Mouse (Mus musculus) heart, postnatal 10 days (tissue): ENCODE measurements around the gene Med26. TPM values are rescaled to one million over a fixed set of nuclear protein-coding genes. Genes with fewer than 3 reads are reported as not detected.

Source experiments
- DNase-seq, 2 experiments: peaks; one replicate each; pipeline ENCODE4 v3.0.0; 2021
- intact Hi-C: fragments of 180-260 bp; cut with DNase I; formaldehyde crosslinking; loops from one replicate; pipeline ENCODE4 v1.15.1; 2025
- total RNA-seq, 2 experiments: library from RNA; stranded (reverse); gene quantifications; 2 replicates each; pipeline ENCODE4 v1.2.3; 2021

The Med26 gene
- total RNA-seq, 2 experiments from 2014 or later, result 9.3 to 9.9 TPM

DNA sequence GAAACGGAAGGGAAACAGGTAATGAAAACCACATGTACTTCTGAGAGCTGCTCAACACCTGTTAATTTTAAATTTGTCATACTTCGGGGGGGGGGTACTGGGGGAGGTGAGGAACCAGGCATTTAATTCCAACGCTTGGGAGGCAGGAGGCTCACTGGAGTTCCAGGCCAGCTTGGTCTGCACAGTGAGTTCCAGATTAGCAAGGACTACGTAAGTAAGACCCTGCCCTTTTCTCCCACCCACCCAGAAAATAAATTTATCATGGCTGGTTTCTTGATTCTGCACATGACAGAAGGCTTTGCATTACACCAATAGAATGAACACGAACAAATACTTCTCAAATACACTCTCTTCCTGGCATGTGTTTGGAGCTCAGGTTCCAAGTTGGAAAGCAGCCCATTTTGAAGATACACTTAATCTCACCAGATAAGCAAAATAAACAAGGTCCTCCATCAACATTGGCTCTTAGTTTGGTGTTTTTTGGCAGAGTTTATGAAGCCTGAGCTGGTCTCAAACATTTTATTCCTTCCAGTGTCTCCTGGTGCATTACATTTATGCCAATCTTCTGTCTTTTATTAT is 1.3 kb upstream of the Med26 start:
- intact Hi-C loops, result loop anchor here (5.0 kb wide), 1 partner anchor 127 kb away; the partner anchor contains the start of gene Eps15l1
- peak; percentile 35 to 49 for DNase-seq

DNA sequence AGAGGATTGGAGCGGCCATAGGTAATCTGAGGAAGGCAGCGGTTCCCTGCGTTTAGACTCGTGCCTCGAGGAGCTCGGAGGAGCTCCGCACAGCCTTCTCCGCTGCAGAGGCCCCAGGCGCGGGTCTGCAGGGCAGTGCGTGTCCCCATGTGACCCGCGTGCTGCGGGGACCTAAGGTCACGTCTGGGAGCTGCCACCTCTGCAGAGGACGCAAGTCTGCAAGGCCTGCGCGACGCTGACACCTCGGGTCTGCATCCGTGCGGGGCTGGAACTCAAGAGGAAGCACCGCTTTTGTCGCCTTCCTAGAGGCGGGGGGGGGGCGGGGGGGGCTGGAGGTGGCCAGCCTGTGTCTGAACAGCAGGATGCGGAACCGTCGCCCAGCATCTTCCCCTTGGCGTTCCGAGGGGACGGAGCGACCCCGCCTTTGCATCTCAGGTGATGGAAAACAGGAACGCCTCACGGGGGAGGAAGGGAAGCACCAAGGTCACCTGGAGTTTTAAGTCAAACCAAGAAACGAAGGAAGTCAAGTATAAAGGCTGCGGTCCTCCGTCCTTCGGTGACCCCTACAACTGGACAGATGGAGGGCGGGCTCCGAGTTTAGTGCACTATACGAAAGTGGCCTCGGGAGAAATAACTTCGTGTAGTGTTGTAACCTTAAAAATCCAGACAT is 709 bp upstream of the Med26 start:
- intact Hi-C loops, result loop anchor here (1.0 to 5.0 kb wide), 2 partner anchors 56 to 126 kb away; partner anchors contain the start of genes Eps15l1 and Slc35e1
- no peak for DNase-seq

DNA sequence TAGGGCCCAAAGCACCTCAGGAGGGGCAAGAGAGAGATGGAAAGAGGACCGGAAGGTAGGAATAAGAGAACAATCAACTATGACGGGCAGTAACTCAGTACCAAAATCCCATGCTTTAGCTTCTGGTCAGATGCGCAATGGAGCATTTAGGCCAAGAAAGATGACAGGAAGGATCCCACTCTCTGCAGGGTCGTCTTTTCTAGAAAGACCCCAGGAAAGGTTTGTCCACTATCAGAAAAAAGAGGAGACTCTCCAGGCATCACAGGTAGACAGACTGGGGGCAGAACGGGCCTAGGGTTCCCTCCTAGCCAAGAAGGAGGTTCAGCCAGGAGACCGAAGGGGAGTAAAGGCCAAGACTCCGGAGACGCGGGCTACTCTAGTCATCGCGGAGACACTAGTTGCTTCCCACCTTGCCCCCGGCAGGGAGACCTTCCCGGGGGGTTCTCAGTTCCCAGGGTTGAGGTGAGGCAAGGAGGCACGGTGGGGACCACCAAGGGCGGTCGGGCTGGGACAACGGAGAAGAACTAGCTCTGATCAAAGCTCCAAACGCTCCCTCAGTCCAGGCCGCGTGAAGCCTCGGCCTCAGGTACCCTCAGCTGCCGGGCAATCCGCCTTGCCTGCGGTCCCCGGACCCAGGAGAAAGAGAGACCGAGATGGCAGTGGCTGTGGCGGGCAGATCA is 808 bp downstream of the Med26 start:
- DNase-seq, result peak; percentile 29 to 48
- intact Hi-C loops, result loop anchor here (5.0 kb wide), 1 partner anchor 125 kb away; the partner anchor contains the start of gene Eps15l1

DNA sequence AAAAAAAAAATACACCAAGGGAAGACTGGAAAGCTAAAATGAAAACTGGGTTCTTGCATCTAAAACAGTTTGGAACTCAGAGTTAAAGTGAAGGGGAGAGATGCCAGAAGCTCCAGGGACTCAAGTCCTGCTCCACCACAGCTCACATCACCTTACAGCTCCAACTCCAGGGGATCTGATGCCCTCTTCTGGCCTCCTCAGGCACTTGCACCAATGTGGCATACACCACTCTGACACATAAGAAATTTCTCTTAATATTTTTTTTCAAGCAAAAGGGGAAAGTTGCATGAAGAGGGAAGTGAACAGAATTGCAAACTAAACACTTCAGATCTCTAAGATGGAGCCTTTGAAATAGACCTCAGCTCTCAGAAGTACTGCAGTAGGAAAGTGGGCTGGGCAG is 8.8 kb downstream of the Med26 start:
- DNase-seq, result peak in 1 of 2 experiments; percentile 13
- intact Hi-C loops, result no loop called here

DNA sequence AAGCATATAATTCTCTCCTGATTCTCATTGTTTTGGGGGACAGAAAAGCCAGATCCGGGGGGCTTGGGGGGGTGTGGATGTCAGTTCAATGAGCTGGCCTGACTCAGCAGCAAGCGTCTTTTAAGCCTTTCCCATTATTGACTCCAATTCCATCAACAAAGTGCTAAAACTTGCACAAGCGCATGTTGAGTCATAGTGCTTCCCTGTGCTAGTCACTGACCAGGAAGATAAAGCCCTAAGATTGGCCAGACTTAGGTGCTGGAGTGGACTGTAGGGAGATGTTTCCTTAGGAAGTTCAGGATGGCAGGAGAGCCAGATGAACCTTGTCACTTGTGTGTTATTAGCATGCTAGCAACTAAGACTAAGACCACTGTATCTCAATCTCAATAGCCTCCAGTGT is 13.2 kb downstream of the Med26 start:
- no peak for DNase-seq
- intact Hi-C loops, result no loop called here

DNA sequence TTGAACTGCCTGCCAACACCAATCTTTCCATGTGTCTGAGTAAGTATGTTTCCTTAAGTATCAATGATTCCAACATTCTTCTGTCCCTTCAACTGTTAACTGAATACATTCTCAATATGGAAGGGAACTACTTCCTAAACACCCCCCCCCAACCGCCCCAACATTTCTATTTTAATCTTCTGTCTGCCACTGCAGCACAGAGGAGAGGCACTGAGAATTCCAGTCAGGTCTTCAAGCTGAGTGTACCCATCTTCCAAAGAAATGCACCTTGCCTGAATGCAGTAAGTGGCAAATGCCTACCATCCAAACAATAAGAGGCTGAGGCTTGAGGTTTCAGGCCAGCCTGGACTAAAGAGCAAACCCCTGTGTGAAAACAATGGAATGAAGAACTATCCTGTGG is 16.0 kb downstream of the Med26 start:
- intact Hi-C loops, result no loop called here
- no peak for DNase-seq

DNA sequence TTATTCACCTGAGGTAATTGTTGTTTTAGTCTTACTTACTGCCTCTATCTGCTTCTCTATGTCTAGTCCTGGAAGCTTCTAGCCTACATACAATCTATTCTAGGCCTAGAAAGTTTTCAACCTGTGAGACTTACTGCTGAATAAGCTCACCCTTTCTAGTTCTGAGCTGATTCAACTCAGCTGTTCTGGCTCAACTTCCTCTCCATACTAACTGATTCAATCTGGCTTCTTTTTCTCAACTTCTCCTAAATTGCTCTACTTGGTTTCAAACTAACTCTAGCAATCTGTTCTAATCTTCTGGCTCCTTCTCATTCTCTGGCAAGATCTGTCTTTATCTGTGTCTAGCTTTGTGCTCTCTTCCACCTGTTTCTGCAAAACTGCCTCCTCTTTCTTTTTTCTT is 26.2 kb downstream of the Med26 start:
- intact Hi-C loops, result no loop called here

DNA sequence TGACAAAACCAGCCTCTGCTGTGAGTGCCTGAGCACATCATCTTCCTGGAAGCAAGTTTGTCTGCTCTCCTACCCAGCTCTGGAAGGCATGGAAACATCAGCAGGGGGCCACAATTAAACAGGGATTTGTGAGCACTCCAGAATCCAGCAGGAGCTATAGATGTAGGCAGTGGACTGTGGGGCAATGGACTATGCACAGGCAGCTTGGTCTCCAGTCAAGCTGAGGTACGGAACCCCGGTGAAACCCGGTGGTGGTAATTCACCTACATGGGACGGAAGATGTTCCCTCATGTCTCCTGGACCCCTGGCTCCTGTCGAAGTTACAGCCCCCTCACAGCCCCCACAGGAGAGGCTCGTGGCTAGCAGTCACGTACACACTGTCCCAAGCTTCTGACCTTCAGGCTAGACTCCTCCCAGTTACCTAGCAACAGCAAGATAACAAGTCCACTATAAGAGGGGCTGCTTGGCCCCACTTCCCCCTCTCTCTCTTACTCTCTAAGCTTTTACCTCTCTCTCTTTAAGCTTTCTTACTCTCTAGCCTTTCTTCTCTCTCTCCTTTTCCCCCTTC is 30.6 kb downstream of the Med26 start:
- intact Hi-C loops, result no loop called here

More for the DNA sequence above, 26.2 kb downstream of the Med26 start:
- DNase-seq, result no peak

DNA sequence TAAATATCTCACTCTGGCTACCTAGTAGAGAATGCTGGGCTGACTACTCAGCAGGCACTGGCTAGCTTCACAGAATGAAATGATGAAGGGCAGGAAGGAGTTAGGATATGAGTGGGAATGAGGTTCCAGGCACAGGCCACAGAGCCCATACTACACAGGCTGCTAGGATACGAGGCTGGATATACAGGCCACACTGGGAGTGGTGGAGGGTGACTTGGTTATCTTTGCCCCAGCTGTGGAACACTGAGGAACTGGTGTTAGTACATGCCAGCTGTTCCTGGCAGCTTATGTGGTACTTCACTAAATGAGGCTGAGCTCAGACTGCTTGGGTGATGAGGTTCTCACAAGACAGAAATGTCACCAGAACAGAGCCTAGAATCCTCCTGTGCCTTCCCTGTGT is 34.9 kb downstream of the Med26 start:
- no peak for DNase-seq
- intact Hi-C loops, result no loop called here

More for the DNA sequence above, 30.6 kb downstream of the Med26 start:
- DNase-seq, result no peak

DNA sequence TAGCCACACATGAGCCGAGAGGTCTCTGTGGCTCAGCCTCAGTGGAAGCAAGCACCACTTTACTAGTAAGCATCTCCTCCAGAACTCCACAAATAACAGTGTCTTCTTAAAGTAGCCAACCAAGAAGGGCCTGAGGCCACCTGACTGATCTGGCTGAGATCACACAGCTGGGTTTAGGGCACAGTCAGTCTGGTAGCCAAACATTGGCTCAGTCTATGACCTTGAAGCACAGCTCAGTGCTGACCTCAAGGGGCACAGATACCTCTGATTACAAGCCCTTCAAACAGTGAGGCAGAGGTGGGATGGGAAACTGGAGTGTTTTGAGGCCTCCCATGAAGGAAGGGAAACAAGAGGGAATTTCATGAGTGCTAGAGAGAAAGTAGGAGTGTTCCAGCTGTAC is 35.4 kb downstream of the Med26 start:
- DNase-seq, result no peak
- intact Hi-C loops, result no loop called here

DNA sequence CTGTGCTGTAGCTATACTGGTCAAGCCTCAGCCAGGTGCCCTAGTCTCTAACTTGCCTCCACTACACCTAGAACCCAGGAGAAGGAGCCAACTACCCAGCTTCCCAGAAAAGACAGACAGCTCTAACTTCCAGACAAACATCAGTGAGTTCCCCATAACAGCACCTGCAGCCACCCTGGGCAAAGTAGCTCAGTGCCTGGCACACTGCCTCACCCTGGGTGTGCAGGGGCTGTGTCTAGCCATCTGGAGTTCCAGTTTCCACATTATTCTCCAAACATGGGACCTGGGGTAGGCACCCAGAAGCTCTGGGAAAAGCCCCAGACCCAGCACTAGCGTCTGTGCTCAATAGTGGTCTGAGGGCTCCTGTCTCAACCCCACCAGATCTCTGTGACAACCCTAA is 40.6 kb downstream of the Med26 start:
- no peak for DNase-seq
- intact Hi-C loops, result no loop called here

DNA sequence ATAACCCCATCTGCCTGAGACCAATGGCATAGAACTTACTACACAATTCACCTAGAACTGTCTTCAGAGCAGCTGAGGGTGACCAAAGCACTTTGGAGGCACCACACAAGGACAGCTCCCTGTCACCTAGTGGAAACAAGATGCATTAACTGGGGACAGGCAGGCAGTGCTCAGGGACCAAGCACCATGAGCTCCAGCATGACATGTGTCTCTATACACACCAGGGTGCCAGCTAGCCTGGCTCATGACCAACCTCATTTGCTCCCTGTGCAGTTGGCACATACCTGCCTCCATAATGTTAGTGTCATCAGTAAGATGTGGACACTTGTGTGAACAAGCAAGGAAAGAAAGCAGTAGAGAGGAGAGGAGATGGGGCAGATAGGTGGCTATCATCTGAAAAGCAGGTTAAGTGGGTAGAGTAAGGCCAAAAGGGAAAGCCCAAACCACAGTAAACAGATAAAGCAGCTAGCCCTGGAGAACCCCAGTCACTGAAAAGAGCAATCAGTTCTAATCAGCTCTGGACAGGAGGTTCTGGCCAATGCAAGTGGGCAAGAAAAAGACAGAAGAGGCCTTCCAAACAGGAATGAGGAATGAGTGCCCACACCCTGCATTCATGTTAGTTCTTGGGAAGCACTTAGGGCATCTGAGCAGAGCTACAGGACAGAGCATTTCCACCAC is 43.3 kb downstream of the Med26 start:
- intact Hi-C loops, result no loop called here
- DNase-seq, result peak in 1 of 2 experiments; percentile 37

DNA sequence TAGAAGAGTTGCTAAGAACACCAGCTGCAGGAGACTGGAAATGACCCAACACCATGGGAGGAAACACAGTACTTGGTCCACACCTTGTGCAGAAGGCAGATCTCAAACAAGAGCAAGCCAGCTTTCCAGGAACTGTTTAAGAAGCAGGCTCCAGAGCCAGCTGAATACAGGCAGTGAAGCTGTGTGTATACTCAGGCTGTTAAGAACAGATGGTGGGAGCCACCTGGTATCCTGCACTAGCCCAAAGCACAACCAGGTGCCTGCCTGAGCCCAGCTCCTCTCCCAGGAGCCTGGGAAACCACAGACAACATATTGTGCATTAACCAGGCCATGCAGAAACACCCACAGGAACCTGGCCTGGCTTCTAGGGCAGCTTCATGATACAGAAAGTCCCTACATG is 43.9 kb downstream of the Med26 start:
- intact Hi-C loops, result no loop called here
- DNase-seq, result no peak

DNA sequence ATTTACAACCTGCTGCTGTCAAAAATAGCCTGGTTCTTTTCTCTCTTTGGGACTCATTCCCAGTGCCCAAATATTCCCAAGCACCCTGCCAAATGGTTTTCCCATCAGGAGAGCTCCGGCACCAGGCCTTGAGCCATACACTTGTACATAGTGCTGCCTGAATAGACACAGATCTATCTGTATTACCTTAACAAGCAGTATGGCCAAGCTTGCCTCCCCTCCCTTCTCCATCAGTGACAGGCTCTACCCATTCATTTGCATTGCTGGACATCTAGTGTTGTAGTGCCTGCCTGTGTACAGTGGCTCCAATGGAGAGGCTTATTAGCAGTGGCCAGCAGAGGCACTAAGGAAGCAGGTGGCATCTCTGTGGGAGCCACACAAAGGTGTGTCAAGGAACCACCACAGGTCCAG is 47.5 kb downstream of the Med26 start:
- DNase-seq, result peak; percentile 51 to 75
- intact Hi-C loops, result no loop called here

DNA sequence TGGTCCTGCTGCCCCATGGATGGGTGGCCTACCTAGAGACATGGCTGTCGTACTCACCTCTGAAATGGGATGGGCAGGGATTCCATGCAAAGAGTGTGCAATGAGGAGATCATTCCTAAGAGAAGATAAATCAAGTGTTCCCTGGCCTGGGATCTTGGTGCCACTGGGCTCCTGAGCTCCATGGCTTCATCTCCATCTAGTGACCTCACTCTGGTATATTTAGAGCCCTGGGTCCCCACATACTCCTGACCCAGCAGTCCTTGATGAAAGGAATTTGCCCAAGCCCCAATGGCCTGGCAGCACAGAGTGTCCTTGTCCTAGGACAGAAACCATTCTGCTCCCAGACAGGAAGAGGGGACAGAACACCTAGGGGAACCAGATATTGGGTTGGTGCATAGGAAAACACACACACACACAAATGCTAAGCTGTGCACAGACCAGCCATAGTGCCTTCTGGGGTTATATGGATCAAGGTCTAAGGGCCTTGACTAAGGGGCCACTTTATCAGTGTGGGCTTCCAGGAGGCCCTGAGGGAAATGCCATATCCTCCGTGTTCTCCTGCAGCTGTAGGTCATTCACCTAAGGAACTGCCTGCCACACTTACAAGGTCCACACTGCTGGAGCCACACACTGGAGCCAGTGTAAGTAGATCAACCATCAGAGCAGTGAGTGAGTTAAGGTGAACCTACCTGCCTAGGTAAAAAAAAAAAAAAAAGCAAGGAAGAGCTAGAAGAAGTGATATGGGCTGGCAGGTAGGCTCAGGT is 48.4 kb downstream of the Med26 start:
- intact Hi-C loops, result no loop called here
- DNase-seq, result peak; percentile 76 to 85

DNA sequence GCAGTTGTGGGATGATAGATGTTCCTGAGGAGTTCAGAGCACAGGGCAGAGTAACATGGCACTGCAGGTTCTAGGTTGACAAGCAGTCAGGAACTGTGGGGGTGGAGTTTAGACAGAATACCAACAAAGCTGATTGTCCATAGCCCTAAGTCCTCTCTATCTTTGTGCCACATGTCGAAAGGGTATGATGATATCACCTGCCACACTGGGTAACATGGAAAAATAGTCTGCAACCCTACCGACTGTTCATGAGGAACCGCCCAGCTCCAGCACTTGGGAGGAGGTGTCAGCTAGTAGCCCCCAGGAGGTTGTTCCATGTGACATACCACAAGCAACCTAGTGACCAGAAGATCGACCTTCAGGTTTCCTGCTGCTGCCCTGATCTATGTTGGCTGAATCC is 49.5 kb downstream of the Med26 start:
- DNase-seq, result no peak
- intact Hi-C loops, result no loop called here

DNA sequence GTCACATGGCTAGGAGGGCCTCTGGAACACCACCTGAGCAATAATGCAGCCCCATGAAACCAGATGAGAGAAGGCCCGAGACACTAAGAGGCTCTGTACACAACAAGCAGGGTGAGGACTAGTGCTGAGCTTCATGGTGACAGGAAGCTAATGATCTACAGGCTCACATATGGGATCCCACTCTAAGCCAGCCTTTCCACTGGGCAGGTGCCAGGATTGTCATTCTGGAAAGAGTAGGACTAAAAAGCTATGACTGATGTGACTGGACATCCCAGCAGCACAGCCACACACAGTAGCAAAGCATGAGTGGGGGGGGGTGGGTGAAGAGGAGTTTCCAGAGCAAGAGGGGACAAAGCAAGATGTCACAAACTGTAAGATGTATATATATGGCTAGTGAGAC is 50.2 kb downstream of the Med26 start:
- no peak for DNase-seq
- intact Hi-C loops, result no loop called here

DNA sequence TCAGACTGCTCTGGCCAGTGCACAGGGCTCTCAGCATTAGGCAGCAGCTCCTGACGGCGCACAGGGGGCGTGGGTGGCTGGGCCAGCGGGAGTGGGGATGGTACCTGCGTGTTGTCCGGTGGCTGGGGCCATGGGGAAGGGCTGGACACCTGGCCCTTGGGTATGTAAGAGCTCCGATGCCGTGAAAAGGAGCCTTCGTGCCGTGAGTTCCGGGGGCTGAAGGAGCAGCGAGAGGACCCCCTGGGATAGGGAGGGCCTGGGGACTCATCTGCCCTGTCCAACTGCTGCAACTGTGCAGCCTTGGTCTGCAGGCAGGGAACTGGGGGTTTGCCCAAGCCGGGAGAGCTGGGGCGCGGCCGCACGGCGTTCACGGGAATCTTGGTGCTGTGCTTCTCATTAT is 51.9 kb downstream of the Med26 start:
- intact Hi-C loops, result no loop called here
- DNase-seq, result no peak

DNA sequence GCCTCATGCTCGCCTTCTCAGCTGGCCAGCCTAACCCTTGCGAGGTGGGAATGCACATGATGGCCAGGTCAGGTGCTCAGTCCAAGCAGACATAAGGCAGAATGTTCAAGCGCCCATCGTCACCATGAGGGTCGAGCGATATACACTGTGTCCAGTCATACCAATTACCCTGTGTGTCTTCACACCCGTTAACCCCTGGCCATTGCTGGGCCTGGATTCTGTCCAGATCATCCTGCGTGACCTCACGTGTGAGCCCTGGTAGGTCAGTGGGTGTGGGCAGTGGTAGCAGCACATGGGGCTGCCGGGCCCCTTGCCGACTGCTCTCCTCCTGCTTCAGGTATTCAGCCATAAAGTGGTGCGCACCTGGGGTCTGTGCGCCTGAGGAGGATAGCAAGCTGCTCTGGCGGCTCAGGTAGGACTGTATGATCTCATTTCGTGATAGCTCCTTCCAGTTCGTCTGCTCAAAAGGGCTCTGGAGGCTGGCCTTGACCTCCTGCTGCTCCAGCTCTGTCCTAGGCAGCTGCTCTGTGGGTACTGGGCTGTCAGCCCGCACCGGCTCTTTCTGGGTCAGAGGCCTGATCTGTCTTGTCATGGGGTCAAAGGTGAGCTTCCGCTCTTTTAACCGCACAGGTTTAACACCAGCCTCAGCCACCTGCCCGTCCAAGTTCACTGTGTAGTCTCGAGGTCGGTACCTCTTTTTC is 52.5 kb downstream of the Med26 start:
- no peak for DNase-seq
- intact Hi-C loops, result no loop called here

DNA sequence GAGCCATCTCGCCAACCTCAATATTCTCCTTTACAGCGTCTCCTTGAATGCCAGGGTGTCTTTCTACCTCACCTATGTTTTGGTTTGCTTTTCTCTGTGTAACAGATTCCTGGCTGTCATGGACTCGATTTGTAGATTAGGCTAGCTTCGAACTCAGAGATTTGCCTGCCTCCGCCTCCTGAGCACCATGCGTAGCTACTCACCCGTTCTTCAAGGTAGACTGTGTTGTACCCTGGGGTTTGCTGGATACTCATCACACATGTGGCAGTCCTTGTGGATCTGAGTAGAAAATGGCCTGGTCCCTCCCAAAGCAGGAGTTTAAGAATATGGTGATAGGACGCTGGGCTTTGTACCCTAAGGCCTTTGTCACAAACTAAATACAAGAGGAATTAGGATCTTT is 54.7 kb downstream of the Med26 start:
- intact Hi-C loops, result loop anchor here (2.0 kb wide), 2 partner anchors 19 to 77 kb away; partner anchors contain the start of genes Cherp and Smim7
- no peak for DNase-seq
